Mouse (Mus musculus) adrenal gland, postnatal 10 days (tissue): ENCODE results near the gene Sapcd1. TPM values are rescaled to one million over a fixed set of nuclear protein-coding genes. Genes with fewer than 3 reads are reported as not detected.
A peak's percentile ranks its signal among the peaks of the same experiment; 100 is the strongest.

Experiments used
- DNase-seq: peaks from one replicate; pipeline ENCODE4 v3.0.0; 2021; ENCODE audit warnings: mixed read lengths
- long read RNA-seq, 2 experiments: library from polyadenylated mRNA; stranded (forward); transcript quantifications; one replicate each; pipeline ENCODE4 v2.0.0; 2021
- total RNA-seq, 2 experiments: library from RNA; stranded (reverse); gene quantifications; 2 replicates each; pipeline ENCODE4 v1.2.3; 2021

Gene Sapcd1
- 1 to 10 TPM; 1.1 to 1.6 TPM for total RNA-seq
- long read RNA-seq, experiment 1, partial matches to known transcripts = 0 of 2 reads
- long read RNA-seq, experiment 1, other reads (novel, unspliced or antisense) = 2 of 2 reads
- long read RNA-seq, experiment 2, partial matches to known transcripts = 0 of 1 reads
- long read RNA-seq, experiment 2, other reads (novel, unspliced or antisense) = 1 of 1 reads

DNA sequence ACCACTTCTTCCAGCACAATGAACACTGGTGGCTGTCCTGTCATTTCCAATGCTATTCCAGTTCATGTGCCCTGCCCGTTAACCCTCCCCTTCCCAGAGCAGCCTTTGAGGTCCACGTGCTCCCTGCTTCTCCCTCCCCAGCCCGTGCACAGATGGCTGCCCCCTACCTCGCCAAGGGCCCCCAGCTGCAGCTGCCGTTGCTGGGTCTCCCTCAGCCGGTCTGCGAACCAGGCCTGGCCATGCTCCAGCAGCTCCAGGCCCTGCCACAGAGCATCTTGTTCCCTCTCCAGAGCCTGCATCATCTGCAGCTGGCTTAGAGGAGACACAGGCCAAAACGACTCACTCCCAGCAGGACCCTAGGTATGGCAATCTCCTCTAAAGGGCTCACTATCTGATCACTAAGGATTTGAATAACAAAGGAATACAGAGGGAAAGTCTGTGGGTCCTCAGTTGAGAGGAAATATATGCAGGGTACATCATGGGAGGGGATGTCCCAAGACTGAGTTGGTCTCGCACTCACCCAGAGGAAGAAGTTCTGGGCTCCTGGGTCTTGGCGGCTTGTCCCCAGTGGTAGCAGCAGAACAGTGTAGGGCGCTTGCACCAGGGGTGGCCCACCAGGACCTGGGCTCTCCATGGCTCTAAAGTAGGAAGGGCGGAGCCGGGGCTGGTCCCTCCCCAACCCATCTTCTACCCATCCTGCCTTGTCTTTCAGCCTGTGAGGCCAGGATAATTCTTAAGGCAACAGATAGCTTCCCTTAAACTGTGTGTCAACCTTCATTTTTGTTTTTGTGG is at the start of gene Sapcd1:
TSS of gene Sapcd1 (minus strand) at position 740 of the 792 bp plus-strand sequence.
- no peak for DNase-seq

DNA sequence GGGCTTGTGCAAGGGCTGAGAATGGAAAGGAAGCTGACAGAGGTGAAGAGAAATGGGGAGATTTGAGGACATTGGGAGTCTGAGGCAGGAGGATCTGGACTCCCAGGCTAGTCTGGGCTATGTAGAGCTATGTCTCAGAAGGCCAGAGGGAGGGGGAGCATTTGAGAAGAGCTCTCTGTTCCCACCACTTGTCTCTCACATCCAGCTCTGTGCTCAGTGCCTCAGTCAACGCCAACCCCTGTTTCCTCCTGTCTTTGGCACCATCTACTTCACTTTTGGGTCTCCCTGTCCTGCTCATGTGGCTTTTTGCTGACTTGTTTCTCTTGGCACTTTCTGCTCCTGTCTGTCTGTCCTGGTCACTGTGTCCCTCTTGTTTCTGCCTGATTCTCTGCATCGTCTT is 49.5 kb upstream of the Sapcd1 start:
- DNase-seq = no peak

DNA sequence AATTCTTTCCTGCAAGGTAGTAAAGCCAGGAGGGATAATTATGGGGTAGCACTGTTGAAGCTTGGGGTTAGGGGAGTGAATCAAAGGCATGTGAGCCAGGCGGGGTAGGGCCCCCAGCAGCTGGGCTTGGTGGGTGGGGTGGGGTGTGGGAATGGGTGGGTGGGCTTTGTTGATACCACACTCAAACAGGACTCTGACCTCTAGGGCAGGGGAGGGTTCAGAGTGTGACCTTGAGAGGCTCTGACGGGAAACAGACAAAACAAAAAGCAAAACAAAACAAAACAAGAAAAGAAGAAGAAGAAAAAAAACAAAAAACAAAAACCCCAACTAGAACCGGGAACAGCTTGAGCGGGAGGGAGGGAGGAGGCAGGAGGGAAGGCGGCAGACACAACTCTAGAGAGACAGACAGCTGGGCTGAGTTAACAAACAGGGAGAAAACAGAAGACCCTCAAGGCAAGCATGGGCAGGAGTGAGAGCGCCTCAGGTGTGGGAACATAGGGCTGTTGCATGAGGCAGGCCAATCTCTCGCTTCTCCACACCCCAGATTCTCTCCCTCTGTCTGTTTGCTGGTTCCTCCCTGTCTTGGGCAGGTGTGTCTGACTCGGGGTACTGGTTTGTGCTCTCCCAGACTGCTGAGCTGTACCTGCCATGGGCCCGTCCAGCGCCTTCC is 48.8 kb upstream of the Sapcd1 start, which contains the start of gene Ly6g6e:
TSS of gene Ly6g6e (plus strand) at position 396 of the 670 bp plus-strand sequence.
- DNase-seq = no peak

DNA sequence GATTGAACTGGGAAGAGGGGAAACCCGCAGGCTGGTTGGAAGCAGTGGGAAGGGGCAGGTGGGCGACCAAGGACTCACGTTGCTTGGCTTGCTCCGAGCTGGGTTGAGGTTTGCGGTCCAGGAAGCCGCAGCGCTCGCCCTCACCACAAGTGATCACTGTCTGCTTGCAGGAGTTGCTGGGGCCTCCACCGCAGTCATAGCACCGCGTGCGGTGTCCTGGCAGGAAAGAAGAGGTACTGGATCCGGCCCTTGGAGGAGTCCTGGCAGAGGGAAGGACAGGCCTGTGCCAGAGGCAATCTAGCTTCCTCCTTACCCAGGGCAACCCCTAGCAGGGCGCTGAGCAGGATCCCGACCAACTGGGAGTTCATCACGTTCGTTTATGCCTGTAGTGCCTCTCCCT is 46.3 kb upstream of the Sapcd1 start:
- DNase-seq = no peak

DNA sequence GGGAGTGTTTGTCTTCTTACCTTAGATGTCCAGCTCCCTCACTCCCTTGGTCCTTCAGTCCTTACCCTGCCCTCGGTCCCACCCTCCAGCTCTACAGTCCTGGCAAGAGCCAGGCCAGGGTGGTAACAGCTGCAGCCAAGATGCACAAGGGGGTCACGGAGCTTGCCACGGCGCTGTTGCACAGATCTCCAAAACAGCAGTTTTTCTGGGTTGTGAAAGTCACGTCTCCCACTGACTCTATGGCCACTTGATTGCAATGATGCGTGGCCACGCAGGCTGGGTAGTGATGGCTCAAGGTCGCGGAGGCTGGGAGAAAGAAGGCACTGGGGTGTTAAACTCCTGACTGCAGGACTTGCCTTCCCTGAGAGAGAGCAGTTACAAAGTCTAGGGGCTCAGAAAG is 43.6 kb upstream of the Sapcd1 start:
- no peak for DNase-seq

DNA sequence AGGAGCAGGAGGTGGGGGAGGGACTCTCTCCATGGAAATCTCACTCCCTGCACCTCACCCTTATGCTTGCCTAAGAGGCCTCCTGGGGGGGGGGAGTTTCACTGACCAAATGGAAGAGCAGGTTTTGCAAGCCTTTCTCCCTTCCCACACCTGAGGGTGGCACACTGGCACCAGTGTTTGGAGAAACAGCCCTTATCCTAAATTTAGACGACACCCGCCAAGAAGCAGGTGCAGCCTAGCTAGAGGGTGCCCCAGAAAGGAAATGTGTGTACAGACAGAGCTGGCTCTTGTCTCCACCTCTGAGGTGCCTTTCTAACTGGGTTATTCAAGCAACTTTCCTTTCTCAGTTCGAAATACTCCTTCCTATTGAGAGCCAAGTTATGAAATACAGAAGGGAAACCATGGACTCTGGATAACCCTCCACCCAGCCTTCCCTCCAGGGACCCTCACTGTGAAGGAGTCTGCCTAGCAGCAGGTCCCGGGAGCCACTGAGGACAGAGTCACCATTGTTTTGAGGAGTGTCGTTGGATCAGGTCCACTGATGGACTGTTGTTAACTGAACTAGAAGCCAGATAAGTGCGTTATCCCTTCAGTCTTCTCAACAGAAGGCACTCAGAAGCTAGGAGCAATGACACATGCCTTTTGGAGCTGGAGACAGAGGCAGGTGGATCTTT is 42.9 kb upstream of the Sapcd1 start:
- DNase-seq = no peak

DNA sequence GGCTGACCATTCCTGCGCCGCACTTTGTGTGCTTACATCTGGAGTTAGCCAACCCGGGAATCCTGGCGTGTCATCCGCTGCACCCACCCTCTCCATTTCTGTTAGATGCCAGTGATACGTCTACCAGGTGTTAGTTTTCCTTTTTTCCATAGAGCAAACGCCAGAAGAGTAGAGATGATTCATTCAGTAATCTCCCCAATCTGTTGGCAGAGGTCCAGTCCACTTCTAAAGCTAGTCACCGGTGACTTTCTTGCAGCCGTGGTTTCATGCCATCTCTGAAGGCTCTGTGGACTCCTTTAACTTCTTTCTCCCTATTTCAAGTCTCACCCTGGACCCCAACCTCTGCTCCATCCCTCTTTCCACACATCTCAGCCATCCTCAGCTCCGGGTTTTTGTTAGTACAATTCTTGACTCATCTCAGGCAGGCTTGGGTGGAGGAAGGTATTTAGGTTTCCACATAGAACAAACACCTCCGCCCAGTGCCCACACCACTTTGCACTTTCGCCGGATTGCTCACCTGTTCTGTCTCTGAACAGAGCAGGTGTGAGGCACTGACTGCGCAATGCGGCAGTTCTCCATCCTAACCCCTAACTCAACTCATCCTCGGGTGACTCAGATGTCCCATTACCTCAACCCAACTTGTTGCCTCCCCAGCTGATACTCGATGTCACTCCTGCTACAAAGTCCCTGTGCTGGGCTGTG is 40.5 kb upstream of the Sapcd1 start:
- DNase-seq = no peak

DNA sequence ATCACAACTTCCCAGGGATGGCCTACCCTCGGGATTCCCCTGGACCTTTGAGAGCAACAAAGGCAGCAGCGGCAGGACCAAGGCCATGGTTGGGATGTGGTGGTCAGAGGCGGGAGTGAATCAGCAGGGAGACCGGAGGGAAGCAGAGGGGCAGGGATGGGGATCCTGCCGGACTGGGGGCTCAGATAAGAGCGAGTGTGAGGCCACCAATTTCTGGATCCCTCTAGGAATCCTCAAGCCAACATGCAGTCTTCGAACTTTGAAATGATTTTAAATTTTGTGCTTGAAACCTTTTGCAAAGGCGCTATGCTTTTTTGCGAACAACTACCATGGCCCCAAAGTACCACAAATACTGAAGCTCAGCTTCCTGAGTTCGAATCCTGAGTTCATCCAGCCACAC is 38.3 kb upstream of the Sapcd1 start, which contains the start of gene Mpig6b:
TSS of gene Mpig6b (minus strand) at position 101 of the 400 bp plus-strand sequence.
- no peak for DNase-seq

DNA sequence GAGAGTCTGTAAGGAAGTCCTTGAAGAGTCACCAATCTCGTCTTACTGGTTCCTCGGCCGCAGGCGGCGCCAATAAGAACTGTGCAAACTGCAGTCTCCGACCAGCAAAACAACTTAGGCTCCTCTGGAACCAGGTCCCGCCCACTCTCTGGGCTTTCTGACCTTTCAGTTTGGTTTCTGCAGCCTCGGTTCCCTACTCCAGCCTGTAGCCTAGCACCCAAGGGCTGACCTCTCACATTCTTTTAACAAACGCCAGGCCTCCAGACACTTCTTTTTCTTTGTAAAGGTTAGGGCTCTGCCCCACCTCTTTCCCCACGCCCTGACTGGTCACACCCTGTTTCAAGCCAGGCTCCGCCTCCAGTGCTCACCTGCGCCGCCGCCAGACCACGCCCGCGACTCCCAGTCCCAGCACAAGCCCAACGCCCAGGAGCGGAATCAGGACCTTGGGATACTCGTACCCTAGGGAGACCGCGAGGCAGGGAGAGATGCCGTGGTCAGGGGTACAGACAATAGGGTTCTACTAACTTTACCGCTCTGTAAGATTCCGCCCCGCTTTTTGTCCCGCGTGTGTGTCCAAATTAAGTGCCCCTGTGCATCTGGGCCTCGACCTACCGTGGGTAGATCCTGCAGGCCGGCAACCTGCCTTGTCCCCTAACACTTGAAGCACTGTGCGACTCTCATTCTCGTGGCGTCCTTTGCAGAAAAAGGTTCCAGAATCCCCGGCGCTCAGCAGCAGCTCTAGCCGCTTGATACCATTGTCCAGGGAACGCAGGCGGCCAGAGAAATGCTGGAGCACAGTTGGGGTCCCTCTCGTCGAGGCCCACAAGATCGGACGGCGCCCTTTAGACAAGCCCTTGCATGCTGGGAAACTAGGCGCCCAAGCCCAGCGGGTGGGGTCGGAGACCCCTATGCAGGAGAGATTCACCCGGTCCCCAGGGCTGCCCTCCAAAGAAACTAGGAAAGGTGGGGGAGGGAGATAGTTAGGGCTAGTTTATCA is 37.4 kb upstream of the Sapcd1 start, which contains the start of gene Ly6g6c:
TSS of gene Ly6g6c (plus strand) at position 438 of the 997 bp plus-strand sequence.
- peak; percentile 52 for DNase-seq

DNA sequence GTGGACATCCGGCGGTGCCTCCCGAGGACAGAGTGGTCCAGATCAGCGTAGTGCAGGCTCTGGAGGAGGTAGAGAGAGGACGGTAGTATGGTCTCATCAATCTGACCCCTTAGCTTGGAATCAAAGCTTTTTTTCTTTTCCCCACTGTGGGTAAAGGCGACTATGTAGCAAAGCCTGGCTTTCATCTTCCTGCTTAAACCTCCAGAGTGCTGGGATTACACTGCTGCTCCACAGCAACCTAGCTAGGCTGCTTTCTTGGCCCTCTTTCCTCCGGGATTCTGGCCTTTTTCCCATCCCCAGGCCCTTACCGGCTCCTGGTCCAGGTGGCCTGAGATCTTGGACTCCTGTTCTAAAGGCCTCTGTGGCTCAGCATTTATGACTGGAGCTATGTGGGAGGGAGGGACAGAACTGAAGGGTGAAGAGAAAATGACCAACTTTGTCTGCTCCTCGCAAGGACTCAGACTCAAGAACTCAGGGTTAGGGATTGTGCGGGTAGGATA is 36.6 kb upstream of the Sapcd1 start:
- no peak for DNase-seq

DNA sequence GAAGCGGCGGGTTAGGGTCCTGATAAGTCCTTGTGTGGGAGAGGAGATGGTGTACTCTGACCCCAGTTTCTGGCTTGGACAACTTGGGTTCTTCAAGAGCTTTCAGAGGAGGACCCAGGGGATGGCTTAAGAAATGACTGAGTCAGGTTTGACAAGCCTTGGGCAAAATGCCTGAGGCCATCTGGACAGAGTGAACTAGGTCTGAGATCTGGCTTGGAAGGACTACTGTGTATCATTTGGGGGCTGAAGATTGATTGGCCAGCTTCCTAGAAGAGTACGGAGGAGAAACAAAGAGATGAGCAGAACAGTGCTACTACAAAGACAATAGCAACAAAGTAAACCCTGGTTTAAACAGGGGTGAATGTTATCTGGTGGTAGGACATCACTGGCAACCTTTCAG is 35.6 kb upstream of the Sapcd1 start:
- DNase-seq = no peak

DNA sequence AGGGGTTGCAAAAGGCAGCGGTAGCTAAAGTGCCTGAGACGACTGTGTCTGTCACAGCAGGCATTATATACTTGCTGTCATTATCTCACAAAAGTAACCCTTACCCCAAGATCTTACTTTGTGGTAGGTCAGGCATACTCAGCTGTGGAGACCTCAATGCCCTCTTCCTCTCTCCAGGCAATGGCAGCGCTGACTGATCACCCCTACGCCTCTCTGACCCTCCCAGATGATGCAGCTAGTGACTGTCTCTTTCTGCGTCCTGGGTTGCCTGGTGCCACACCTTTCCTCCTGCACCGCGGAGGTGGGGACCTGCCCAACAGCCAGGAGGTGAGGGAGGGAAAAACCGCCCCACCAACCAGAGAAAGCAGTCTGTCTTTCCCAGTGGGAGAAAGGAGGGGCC is 33.5 kb upstream of the Sapcd1 start:
- no peak for DNase-seq

DNA sequence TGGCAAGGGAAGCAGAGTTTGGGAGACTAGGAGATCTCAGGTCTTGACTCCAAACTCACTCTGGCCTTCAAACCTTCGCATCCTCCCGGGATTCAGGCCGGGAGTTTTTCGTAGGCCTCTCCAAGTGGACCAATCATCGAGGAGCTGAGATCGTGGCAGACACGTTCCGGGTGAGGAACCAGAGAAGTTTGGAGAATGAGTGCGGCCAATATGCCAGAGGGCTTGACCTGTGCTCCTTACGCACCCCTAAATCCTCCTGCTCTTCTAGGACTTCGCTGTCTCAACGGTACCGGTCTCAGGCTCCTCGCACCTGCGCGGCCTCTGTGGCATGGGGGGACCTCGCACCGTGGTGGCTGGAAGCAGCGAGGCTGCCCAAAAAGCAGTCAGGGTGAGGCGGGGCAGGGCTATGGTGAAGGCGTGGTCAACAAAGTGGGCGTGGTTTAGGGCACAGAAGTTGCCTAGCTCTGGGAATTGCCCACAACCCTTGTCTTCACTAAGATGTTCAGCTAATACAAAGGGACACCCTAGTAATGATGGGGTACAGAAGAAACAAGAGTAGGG is 33.0 kb upstream of the Sapcd1 start:
- DNase-seq = no peak

DNA sequence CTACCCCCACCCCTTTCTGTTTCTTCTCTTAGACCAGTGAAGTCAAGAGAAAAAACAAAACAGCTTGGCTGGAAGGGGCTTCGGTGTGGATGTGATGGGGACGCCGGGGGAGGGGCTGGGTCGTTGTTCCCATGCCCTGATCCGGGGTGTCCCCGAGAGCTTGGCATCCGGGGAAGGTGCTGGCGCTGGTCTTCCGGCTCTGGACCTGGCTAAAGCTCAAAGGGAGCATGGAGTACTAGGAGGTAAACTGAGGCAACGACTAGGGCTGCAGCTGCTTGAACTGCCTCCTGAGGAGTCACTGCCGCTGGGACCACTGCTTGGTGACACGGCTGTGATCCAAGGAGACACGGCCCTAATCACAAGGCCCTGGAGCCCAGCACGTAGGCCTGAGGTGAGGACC is 32.3 kb upstream of the Sapcd1 start:
- no peak for DNase-seq

DNA sequence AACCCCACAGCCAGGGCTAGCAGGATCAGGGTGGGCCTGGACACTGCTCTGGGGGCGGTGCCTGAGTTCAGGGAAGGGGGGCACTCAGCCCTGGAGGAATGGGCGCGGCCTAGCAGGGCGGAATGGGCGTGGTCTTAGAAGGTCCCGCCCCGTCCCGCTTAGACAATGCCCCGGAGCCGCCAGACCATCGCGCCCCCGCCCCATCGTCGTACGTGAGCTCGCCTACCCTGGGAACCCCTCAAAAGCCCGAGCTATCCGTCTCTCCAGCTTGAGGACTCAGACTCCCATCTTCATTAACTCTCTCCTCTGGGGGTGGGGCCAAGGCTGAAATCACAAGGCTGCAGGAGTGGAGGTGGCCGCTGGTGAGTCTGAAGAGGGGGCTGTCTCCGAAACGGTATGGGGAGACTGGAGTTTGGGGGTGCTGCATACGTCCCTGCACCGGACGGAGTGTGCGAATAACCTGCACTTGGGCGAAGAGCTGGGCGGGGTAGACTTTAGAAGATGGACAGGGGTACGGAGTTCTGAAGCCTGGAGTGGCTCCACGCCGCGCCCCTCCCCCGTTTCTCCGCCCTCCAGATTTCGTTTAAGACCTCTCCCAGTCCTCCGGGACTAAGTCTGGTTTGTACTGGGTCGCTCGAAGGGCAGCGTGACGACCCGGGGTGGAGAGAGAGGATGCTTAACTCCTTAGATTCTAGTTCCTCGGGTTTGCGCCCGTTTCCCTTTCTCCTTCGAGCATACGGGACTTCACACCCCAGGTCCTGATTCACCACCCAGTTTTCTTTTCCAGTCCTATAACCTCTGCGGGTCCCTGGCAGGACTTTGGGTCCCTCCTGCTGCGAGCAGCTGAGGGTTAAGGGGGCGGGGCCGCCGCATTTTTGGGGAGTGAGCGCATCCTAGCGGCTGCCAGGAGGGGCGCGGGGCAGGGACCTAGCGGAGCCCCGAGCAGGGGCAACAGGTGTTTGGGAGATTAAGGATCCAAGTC is 31.4 kb upstream of the Sapcd1 start, which contains the start of gene Ddah2:
TSS of gene Ddah2 (plus strand) at position 125 of the 982 bp plus-strand sequence.
- DNase-seq = peak; percentile 92

DNA sequence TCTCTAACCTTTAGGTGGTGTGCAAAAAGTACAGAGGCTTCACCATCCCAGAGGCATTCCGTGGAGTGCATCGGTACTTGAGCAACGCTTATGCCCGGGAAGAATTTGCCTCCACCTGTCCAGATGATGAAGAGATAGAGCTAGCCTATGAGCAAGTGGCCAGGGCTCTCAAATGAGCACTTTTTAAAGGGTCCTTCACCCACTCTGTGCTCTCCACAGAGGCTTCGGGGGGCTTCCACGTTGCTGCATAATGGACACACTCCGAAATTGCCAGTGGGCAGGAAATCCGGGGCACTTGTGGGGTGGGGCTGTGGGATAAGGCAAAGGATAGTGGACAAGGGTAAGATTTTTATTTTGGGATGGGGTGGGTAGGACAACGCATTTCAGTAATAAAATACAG is 30.5 kb upstream of the Sapcd1 start:
- DNase-seq = no peak

DNA sequence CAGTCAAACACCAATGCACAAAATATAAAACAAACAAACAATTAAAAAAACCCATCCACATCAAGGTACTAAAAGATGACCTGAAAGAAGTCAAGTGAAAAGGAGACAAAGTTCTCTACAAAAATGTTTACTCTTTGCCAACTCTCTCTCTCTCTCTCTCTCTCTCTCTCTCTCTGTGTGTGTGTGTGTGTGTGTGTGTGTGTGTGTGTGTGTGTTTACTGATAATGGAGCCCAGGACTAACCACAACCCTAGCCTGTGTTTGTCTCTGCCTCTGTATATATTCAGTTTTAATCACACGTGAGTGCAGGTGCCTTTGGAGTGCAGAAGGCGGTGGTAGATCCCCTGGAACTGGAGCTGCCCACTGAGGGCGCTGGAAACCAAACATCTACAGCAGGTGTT is 29.3 kb upstream of the Sapcd1 start:
- DNase-seq = no peak

DNA sequence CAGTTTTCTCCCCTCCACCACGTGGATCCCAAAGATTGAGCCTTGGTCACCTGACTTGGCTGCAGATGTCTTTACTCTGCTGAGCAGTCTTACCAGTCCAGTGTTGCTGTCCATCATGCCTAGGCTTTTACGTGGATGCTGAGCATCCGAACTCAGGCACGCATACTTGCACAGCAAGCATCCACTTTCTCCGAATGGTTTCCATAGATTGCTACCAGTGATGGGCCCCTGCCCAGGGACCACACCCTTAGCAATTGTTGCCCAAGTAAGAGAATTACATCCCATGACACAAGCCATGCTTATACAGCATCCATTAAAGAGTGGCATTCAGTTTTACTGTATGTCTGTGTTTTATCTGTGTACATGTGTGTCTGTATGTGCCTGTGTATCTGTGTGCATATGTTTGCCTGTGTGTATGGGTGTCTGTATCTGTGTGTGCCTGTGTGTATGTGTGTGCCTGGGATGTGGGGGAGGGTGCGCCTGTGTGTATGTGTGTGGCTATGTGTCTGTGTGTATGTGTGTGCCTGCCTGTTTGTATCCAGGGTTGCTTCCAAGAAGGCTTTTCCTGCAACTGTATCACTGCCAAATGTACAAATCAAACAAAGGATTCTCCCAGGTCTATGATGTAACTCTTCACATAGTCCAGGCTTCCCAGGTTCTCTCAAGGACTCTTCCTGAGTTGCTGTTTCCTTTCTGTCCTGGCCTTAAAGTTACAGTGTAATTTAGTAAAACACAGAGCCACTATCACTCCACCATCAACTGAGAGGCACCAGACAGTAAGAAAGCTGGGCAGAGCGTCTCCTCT is 28.1 kb upstream of the Sapcd1 start:
- no peak for DNase-seq
